Mouse (Mus musculus) adrenal gland, postnatal 4 days (tissue): ENCODE measurements around the gene Jmjd1c. TPM values are rescaled to one million over a fixed set of nuclear protein-coding genes. Genes with fewer than 3 reads are reported as not detected.
"Not testable (repeated sequence)": the region's sequence is repeated elsewhere in the genome, so short reads cannot be mapped to it uniquely, and the experiment has no call there.

Source experiments
- DNase-seq, 2 experiments: peaks; one replicate each; pipeline ENCODE4 v3.0.0; 2021 to 2022; ENCODE audit warnings: low spot score in 2 of 2, mixed read lengths in 2 of 2
- total RNA-seq, 2 experiments: library from RNA; stranded (reverse); gene quantifications; 2 replicates each; pipeline ENCODE4 v1.2.3; 2021

Gene Jmjd1c
- total RNA-seq, 2 experiments from 2014 or later: 78.5 to 82.9 TPM

DNA sequence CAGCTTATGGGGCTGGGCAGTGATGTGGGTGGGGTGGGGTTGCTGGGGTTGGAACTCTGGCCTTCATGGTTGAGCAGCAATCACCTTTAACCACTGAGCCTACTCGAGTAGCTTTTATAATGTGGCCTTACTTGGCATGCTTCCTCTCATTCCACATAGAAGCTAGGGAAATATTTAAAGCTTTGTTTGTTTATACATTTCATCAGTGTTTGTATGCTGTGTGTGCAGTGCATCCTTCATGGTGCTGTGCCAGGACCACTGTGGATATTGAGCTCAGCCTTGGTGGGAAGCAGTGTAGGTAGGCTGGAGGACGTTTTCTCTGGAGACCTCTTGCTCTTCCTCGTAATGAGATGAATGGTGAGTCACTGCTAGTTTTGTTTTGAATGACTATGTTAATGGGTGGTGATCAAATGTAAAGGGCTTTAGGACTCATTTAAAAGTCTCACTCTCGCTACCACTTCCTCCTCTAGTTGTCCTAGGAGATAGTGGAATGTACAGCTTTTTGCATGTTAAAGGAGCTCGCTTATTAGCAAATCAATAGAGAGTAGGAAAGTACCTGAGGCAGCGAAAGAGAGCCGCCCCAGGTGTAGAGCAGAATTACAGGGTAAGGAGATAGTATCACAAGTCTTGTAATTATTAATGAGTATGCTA is 4.2 kb downstream of the Jmjd1c start:
- no peak for DNase-seq

DNA sequence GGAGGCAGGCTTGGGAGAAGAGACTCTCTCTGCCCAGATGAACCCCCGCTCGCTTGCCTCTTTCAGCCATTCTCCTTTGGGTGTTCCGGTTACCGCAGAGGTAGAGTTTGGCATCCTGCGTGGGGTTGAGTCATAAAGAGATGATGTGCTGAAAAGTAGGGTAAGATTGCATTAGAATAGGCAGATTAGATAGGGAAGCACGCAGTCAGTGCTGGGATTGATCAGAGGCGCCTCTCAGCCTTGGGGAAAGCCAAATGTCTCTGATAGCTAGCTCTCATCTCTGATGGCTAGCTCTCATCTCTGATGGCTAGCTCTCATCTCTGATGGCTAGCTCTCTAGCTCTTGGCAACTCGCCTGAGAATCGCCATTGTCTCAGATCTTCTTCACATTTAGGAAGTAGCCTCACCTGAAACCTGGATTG is 4.9 kb downstream of the Jmjd1c start:
- no peak for DNase-seq

DNA sequence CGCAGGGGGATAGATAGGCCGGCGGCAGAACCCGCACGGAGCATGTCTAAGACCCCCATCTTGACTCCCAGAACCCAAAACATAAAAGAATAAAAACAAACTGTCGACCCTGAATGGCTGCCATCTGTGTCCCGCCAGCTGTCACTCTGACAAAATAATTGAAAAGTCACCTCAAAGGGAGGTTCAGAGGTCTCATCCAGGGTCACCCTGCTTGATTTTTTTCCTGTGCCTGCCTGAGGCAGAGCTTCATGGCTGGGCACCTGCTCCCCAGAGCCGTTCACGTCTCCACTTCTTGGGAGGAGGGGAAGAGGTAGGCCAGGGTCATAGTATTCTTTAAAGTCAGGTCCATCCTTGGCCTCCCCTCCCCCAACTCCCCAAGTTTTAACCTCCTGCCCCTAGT is 8.6 kb downstream of the Jmjd1c start:
- DNase-seq: no peak

GRCm38 (mm10) chr10:67105331-67106217 is 9.6 kb downstream of the Jmjd1c start:
- DNase-seq: no peak

- no peak for DNase-seq
These were observed 10.5 kb downstream of the Jmjd1c start for GRCm38 (mm10) chr10:67106400-67106799.

GRCm38 (mm10) chr10:67107017-67107761 is 11.3 kb downstream of the Jmjd1c start:
- no peak for DNase-seq

DNA sequence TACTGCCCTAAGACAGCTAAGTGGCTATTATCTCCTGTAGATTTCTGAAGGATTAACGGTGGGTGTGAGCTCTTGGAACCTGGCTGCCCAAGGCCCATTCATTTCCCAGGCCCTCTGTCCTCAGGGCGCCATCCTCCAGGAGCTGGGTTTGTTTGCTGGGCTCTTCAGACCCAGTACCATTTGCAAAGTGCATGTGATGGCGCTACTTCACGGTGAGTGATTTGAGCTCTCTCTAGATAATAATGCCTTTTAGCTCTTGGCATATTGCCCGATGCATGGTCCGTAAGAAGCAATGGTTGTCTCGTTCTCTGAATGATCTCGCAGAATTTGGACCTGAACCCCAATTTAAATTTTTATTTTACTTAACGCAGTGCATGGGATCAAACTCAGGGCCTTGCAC is 12.2 kb downstream of the Jmjd1c start:
- DNase-seq: no peak

GRCm38 (mm10) chr10:67109635-67110034 is 13.7 kb downstream of the Jmjd1c start:
- no peak for DNase-seq

DNA sequence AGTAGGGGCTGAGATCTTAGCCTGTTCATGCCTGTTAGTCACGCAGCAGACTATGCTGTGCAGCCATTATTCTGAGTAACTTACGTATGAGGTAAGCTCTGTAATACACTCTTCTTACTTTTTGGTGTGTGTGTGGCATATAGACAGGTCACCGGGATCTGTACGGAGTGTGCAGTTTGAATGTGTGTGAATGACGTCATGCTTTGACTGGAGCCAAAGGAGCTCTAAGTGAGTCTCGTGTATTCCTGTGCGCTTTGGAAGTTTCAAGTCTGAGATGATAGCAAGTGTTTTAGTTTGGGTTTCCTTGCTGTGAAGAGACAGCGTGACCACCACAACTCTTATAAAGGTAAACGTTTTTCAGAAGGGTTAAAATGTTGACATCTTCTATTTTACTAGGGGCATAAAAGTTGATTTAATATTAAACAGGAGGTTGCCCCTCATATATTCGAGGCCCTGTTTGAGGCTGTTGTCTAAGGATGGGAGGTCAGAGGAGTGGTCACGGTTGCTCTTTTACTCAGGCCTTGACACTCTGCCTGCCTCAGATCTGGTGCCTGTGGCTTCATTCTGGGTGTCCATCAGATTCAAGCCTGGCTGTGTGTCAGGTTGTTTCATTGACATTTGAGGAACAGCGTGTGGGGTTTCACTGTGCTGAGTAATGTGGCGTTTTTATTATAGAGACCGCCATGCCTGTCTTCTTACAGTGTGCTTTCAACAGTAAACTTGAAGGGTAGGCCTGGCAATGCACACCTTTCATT is 15.3 kb downstream of the Jmjd1c start:
- DNase-seq: no peak

DNA sequence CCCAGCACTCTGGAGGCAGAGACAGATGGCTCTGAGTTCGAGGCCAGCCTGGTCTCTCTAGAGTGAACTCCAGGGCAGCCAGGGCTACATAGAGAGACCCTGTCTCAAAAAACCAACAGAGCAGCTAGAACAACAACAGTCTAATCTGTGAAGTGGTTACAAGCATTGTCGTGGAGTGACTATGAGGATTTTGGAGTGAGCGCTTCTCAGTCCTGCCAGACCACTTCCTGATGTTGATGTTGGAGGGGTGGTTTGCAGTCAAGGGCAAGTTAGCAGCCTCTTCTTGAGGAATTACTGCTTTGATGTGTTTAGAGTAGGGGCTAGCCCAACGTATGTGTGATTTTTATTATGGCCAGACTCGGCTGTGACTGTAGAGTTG is 15.9 kb downstream of the Jmjd1c start:
- no peak for DNase-seq

DNA sequence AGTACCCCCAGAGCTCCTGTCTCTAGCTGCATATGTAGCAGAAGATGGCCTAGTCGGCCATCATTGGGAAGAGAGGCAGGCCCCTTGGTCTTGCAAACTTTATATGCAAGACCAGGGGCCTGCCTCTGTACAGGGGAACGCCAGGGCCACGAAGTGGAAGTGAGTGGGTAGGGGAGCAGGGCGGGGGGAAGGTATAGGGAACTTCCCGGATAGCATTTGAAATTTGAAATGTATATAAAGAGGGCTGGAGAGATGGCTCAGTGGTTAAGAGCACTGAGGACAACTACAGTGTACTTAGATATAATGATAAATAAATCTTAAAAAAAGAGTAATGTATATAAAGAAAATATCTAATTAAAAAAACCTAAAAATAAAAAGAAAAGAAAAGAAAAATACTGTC is 17.0 kb downstream of the Jmjd1c start:
- DNase-seq: not testable (repeated sequence)

- no peak for DNase-seq
These were observed 17.9 kb downstream of the Jmjd1c start for GRCm38 (mm10) chr10:67113833-67114232.

DNA sequence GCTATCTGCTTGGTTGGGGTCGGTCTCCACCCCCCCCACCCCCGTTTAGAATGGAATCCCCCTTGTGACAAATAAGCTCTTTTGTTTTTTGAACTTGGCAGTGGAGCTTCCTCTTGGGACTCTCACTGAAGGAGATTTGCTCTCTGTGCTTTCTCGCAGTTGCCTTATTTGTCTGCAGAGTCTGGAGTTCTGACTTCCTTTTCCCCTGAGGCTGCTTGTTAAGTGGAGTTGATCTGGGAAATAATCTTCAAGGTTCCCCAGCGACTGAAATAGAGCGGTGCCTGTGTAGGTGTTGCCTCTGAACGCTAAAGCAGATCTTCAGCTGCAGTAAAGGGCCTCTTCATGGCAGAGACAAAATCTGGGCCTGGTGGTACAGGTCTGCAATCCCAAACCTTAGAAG is 19.2 kb downstream of the Jmjd1c start:
- DNase-seq: no peak

DNA sequence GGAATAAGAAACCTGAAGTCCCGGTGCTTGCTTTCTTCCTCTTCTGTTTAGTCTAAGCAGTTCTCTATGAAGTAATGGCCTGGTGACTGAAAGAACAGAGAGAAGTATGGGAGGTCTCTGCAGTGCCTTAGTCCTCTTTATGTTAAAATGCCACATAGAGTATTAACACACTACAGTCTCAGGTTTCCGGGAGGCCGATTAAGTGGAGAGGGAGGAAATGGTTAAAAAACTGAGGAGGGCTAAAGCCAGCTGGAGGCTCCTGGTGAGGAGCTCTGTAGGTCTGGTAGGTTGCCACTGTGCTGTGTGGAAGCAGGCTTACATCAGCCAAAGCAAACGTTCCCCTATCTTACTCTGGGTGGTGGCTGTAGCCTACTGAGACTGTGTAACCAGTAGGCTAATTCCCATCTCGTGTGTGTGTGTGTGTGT is 19.8 kb downstream of the Jmjd1c start:
- DNase-seq: no peak

DNA sequence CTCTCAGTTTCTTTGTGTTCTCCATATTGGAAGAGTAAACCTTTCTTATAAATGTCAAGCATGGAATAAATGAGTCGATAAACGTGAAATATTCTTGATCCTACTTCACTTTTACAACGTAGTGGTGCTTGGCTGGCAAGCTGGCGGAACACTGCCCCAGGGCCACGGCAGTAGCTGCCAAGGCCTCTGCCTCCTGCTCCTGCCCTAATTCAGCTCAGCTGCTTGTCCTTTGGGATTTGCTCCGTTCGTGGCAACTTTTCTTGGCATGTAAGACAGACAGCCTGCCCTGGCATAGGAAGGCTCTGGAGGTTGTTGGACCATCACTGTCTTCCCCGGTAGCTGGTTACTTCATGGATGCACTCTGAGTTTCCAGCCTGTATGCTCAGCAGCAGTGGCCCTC is 20.3 kb downstream of the Jmjd1c start:
- no peak for DNase-seq

DNA sequence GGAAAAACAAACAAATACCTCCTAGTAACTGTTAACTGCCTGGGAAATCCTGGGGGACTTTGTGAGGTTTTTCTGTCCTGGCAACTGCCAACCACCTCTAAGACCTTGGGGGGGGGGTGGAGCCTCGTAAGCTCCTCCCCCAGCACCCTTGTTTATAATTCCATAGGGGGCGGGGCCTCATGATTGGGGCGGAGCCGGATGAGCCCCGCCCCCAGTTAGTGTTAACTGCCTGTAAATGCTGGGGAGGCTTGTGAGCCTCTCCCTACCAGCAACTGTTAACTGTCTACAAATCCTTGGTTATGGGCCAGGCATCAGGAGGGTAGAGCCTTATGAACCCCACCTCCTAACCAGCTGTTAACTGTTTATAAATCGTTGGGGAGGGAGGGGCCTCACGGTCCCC is 23.4 kb downstream of the Jmjd1c start:
- DNase-seq: no peak

GRCm38 (mm10) chr10:67120180-67120579 is 24.3 kb downstream of the Jmjd1c start:
- no peak for DNase-seq

DNA sequence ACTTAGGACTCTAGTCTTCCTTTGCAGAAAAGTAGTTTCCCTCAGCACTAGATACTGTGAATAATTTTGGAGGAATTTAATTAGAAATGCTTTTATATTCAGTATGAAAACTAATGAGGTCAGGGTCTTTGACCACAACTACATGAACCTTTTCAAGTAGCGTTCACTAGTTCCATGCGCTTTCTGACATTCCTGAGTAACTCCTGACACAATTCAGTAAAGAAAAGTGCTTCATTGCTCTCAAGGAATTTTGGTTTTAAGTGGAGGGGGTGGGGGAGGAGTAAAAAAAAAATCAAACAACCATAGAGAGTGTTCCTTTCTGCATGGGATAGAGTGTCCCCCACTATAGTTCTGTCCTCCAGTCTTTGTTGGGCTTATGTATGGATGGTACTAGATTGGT is 24.7 kb downstream of the Jmjd1c start:
- no peak for DNase-seq

- no peak for DNase-seq
These were observed 27.8 kb downstream of the Jmjd1c start for GRCm38 (mm10) chr10:67123756-67124155.

- no peak for DNase-seq
These were observed 28.2 kb downstream of the Jmjd1c start for GRCm38 (mm10) chr10:67124156-67124555.
